Mouse (Mus musculus) megakaryocyte, embryonic 14.5 days (primary cell): ENCODE data around the gene Samd1.

Experiments used
- FLI1 ChIP-seq: IDR thresholded peaks from 2 replicates; pipeline ENCODE4 v1.6.1; 2012; ENCODE audit warnings: low read length, inconsistent platforms, mixed read lengths
- GATA1 ChIP-seq: IDR thresholded peaks from 3 replicates; pipeline ENCODE4 v1.6.1; 2012; ENCODE audit warnings: mixed read lengths, low read length, inconsistent platforms, borderline replicate concordance

GRCm38 (mm10) chr8:84023085-84023484, 25.6 kb downstream of the Samd1 start:
- no peak for TF ChIP-seq GATA1
- no peak for TF ChIP-seq FLI1
